Mouse (Mus musculus): ENCODE measurements around the gene Ing5. TPM values are rescaled to one million over a fixed set of nuclear protein-coding genes. Genes with fewer than 3 reads are reported as not detected.
"Not testable (repeated sequence)": the region's sequence is repeated elsewhere in the genome, so short reads cannot be mapped to it uniquely, and the experiment has no call there.

Gene Ing5
- polyA plus RNA-seq, 1 experiment: 7.5 TPM

DNA sequence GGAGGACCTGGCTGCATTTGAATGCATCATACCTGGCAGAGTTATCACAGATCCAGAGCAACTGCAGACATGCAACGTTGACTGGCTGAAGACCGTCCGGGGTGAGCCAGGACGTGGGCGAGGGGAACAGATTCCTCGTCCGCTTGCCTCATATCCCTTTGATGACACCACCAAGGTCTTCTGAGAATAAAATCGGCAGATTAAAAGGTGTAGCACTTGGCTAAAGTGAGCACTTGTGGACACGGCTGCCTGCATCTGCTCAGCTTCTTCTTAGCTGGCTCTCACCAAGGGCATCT, 22.7 kb downstream of the Ing5 start:
- no peak for DNase-seq
- 81% methylated on average over 9 of the region's 9 CpGs for WGBS
- Histone ChIP-seq H3K4me3 (replicated peaks; ENCODE audit: insufficient read depth, low read depth, low read length) (peak overlapping the region; percentile 13), H3K27me3 (ENCODE audit: control insufficient read depth, insufficient read depth, low read length) (no peaks in the 10 kb centered on the region), H3K27ac (ENCODE audit: insufficient read depth, low read length) (0 out of 2 replicates have a peak overlapping the region, but pooled peaks have one; percentile 37), H3K4me1 (ENCODE audit: control insufficient read depth, insufficient read depth, low read length) (peaks cover 9% of the 10 kb centered on the region; the same call in 1 of the 2 replicates)
- TF ChIP-seq POLR2A (IDR thresholded peaks at IDR 0.05; ENCODE audit: borderline replicate concordance, insufficient read depth, low read length) (no peak), CTCF (IDR thresholded peaks at IDR 0.05; ENCODE audit: borderline replicate concordance, insufficient read depth, low read depth, low read length) (no peak)

GRCm38 (mm10) chr1:93832754-93833360, 29.1 kb downstream of the Ing5 start:
- not testable (repeated sequence) for H3K4me3 ChIP-seq (replicated peaks; ENCODE audit: insufficient read depth, low read depth, low read length); H3K4me1 ChIP-seq (ENCODE audit: control insufficient read depth, insufficient read depth, low read length); DNase-seq; H3K27me3 ChIP-seq (ENCODE audit: control insufficient read depth, insufficient read depth, low read length); H3K27ac ChIP-seq (ENCODE audit: insufficient read depth, low read length)
- 34% methylated on average over 4 of the region's 4 CpGs for WGBS
- TF ChIP-seq CTCF (IDR thresholded peaks at IDR 0.05; ENCODE audit: borderline replicate concordance, insufficient read depth, low read depth, low read length): peak; percentile 14; the same call in 1 of the 2 replicates

DNA sequence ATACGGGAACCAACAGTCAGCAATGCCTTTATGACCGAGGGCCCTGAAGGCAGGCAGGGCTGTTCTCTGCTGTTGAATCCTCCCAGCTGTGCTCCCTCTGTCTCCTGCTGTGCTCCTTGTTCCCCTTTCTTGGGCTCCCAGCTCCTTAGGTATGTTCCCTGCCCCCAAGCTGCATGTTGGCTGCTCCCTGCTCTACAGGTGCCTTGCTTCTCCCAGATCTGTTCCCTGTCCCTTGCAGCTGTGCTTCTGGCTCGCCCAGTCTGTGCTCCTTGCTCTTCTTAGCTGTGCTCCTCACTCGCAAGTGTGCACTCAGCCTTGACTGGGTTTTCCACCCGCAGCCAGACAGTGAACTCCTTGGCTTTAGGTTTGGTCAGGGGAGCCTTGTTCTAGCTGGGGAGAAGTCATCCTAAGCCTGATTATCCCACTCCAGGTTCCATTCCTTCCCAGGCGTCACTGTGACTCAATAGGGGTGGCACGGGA, 30.9 kb downstream of the Ing5 start:
- DNase-seq: no peak
- Histone ChIP-seq H3K4me3 (replicated peaks; ENCODE audit: insufficient read depth, low read depth, low read length) (no peak overlapping the region), H3K27me3 (ENCODE audit: control insufficient read depth, insufficient read depth, low read length) (no peaks in the 10 kb centered on the region), H3K4me1 (ENCODE audit: control insufficient read depth, insufficient read depth, low read length) (peaks cover 3% of the 10 kb centered on the region; the same call in 1 of the 2 replicates), H3K27ac (ENCODE audit: insufficient read depth, low read length) (no peak overlapping the region)
- TF ChIP-seq CTCF (IDR thresholded peaks at IDR 0.05; ENCODE audit: borderline replicate concordance, insufficient read depth, low read depth, low read length) (no peak), POLR2A (IDR thresholded peaks at IDR 0.05; ENCODE audit: borderline replicate concordance, insufficient read depth, low read length) (no peak)
- 83% methylated on average over 7 of the region's 7 CpGs for WGBS

GRCm38 (mm10) chr1:93835211-93835610, 31.4 kb downstream of the Ing5 start:
- Histone ChIP-seq H3K27me3 (ENCODE audit: control insufficient read depth, insufficient read depth, low read length) (no peaks in the 10 kb centered on the region), H3K4me1 (ENCODE audit: control insufficient read depth, insufficient read depth, low read length) (peaks cover 3% of the 10 kb centered on the region; the same call in 1 of the 2 replicates), H3K4me3 (replicated peaks; ENCODE audit: insufficient read depth, low read depth, low read length) (no peak overlapping the region), H3K27ac (ENCODE audit: insufficient read depth, low read length) (no peak overlapping the region)
- no peak for TF ChIP-seq POLR2A (IDR thresholded peaks at IDR 0.05; ENCODE audit: borderline replicate concordance, insufficient read depth, low read length)
- no peak for TF ChIP-seq CTCF (IDR thresholded peaks at IDR 0.05; ENCODE audit: borderline replicate concordance, insufficient read depth, low read depth, low read length)
- no peak for DNase-seq
- 94% methylated on average over 4 of the region's 4 CpGs for WGBS

DNA sequence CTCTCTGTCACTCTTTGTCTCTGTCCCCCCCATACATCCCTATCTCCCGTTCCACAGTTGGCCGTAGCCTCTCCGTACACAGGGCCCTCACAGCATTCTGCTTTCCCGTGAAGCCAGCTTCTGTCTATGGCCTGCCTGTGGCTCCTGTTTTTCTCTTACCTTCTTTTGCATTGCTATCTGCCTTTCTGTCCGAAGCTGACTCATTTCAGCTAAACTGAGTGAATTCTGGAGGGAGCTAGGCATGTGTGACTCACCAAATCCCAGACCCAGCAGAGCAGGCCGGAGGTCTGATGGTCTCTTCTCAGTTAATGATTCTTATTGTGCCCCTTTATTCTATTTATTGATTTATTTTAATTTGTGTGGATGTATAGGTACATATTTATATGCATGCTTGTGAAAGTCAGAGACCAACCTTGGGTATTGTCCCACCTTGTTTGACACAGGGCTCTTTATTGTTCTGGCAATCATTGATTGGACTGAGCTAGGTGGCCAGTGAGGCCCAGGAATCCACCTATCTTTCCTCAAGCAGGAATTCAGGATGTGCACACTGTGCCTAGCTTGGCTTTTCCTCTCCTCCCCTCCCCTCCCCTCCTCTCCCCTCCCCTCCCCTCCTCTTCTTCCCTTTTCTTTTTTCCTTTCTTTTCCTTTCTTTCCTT, 32.2 kb downstream of the Ing5 start:
- Histone ChIP-seq H3K27ac (ENCODE audit: insufficient read depth, low read length) (no peak overlapping the region), H3K27me3 (ENCODE audit: control insufficient read depth, insufficient read depth, low read length) (no peaks in the 10 kb centered on the region), H3K4me1 (ENCODE audit: control insufficient read depth, insufficient read depth, low read length) (peaks cover 3% of the 10 kb centered on the region; the same call in 1 of the 2 replicates), H3K4me3 (replicated peaks; ENCODE audit: insufficient read depth, low read depth, low read length) (no peak overlapping the region)
- 94% methylated on average over 6 of the region's 6 CpGs for WGBS
- no peak for DNase-seq
- TF ChIP-seq POLR2A (IDR thresholded peaks at IDR 0.05; ENCODE audit: borderline replicate concordance, insufficient read depth, low read length) (no peak), CTCF (IDR thresholded peaks at IDR 0.05; ENCODE audit: borderline replicate concordance, insufficient read depth, low read depth, low read length) (no peak)

- Histone ChIP-seq H3K4me3 (replicated peaks; ENCODE audit: insufficient read depth, low read depth, low read length) (no peak overlapping the region), H3K27me3 (ENCODE audit: control insufficient read depth, insufficient read depth, low read length) (no peaks in the 10 kb centered on the region), H3K27ac (ENCODE audit: insufficient read depth, low read length) (no peak overlapping the region), H3K4me1 (ENCODE audit: control insufficient read depth, insufficient read depth, low read length) (peaks cover 3% of the 10 kb centered on the region; the same call in 1 of the 2 replicates)
- 93% methylated on average over 2 of the region's 2 CpGs for WGBS
- TF ChIP-seq POLR2A (IDR thresholded peaks at IDR 0.05; ENCODE audit: borderline replicate concordance, insufficient read depth, low read length): no peak
- DNase-seq: no peak
These were observed 32.8 kb downstream of the Ing5 start for GRCm38 (mm10) chr1:93836532-93836913.

DNA sequence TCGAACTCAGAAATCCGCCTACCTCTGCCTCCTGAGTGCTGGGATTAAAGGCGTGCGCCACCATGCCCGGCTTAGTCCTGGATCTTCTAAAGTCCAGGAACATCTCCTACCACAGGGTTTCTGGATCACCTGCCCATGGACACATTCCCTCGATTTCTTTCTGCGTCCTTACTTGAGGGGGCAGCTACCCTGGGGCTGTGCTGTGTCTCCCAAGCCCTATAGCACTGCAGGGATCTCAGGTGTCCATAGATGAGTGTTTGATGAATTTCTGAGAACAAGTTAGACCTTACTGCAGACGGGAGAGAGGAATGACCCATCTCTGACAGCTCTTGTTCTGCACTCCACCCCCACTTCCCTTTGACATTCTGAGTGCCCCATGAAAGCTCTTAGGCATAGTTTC, 33.6 kb downstream of the Ing5 start:
- TF ChIP-seq CTCF (IDR thresholded peaks at IDR 0.05; ENCODE audit: borderline replicate concordance, insufficient read depth, low read depth, low read length) (no peak), POLR2A (IDR thresholded peaks at IDR 0.05; ENCODE audit: borderline replicate concordance, insufficient read depth, low read length) (no peak)
- H3K4me3 ChIP-seq (replicated peaks; ENCODE audit: insufficient read depth, low read depth, low read length): no peak overlapping the region
- peaks cover 3% of the 10 kb centered on the region; the same call in 1 of the 2 replicates for H3K4me1 ChIP-seq (ENCODE audit: control insufficient read depth, insufficient read depth, low read length)
- WGBS: 96% methylated on average over 8 of the region's 8 CpGs
- no peak overlapping the region for H3K27ac ChIP-seq (ENCODE audit: insufficient read depth, low read length)
- no peak for DNase-seq
- H3K27me3 ChIP-seq (ENCODE audit: control insufficient read depth, insufficient read depth, low read length): no peaks in the 10 kb centered on the region

- not testable (repeated sequence) for H3K27ac ChIP-seq (ENCODE audit: insufficient read depth, low read length); DNase-seq; H3K4me1 ChIP-seq (ENCODE audit: control insufficient read depth, insufficient read depth, low read length); H3K27me3 ChIP-seq (ENCODE audit: control insufficient read depth, insufficient read depth, low read length); H3K4me3 ChIP-seq (replicated peaks; ENCODE audit: insufficient read depth, low read depth, low read length)
- WGBS: 45% methylated on average over 8 of the region's 8 CpGs
These were observed 34.8 kb downstream of the Ing5 start for GRCm38 (mm10) chr1:93838569-93838968.

DNA sequence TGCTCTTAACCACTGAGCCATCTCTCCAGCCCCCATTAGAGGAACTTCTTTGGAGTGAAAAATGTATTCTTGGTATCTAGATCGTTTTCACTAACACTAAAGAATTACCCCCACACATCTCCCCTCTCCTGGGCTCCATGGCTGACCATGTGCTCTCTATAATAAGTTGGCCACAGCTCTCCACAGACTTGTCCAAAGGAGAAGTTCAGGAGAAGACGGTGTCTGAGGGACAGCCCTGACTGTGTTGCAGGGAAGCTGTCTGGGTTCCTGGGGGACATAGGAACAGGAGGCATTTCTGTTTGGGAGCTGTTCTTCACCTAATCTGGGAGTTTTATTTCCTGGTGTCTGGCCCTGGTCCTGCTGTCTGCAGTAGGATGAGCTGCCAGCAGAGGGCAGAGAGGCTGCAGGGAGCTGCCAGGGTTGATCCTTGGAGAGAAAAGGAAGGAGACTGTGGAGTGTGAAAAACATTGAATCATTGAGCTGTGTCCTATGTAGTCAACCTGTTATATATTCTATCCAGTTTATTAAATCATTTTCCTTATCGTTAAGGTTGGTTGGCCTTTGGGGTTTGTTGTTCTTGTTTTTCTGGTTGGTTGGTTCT, 42.1 kb downstream of the Ing5 start:
- not testable (repeated sequence) for H3K27ac ChIP-seq (ENCODE audit: insufficient read depth, low read length); H3K27me3 ChIP-seq (ENCODE audit: control insufficient read depth, insufficient read depth, low read length); DNase-seq; H3K4me1 ChIP-seq (ENCODE audit: control insufficient read depth, insufficient read depth, low read length); H3K4me3 ChIP-seq (replicated peaks; ENCODE audit: insufficient read depth, low read depth, low read length)
- 71% methylated on average over 2 of the region's 3 CpGs for WGBS

GRCm38 (mm10) chr1:93855790-93856189, 52.0 kb downstream of the Ing5 start:
- DNase-seq; H3K4me1 ChIP-seq (ENCODE audit: control insufficient read depth, insufficient read depth, low read length); H3K4me3 ChIP-seq (replicated peaks; ENCODE audit: insufficient read depth, low read depth, low read length); H3K27ac ChIP-seq (ENCODE audit: insufficient read depth, low read length); H3K27me3 ChIP-seq (ENCODE audit: control insufficient read depth, insufficient read depth, low read length): not testable (repeated sequence)
- 63% methylated on average over 4 of the region's 4 CpGs for WGBS
